Mouse (Mus musculus): ENCODE data around the gene Boll. TPM values are rescaled to one million over a fixed set of nuclear protein-coding genes. Genes with fewer than 3 reads are reported as not detected.

Boll gene
- polyA plus RNA-seq, 1 experiment, result not detected

GRCm38 (mm10) chr1:55226011-55226857 lies 137.0 kb downstream of the Boll start, which contains the start of gene Rftn2:
Gene Rftn2, minus strand, starts transcription at chr1:55226782.
- peaks cover 37% of the 10 kb centered on the region for H3K27me3 ChIP-seq (replicated peaks)
- H3K36me3 ChIP-seq (replicated peaks; ENCODE audit: low read length), result no peaks in the 10 kb centered on the region
- no peaks in the 10 kb centered on the region for H3K9me3 ChIP-seq
- H3K4me3 ChIP-seq (replicated peaks), result peak within 1 kb of the TSS; percentile 85
- TF ChIP-seq FLI1 (IDR thresholded peaks at IDR 0.05; ENCODE audit: low read length) (no peak), GATA1 (IDR thresholded peaks at IDR 0.05; ENCODE audit: borderline replicate concordance, low read length) (no peak)
- H3K4me1 ChIP-seq, result peaks cover 9% of the 10 kb centered on the region

DNA sequence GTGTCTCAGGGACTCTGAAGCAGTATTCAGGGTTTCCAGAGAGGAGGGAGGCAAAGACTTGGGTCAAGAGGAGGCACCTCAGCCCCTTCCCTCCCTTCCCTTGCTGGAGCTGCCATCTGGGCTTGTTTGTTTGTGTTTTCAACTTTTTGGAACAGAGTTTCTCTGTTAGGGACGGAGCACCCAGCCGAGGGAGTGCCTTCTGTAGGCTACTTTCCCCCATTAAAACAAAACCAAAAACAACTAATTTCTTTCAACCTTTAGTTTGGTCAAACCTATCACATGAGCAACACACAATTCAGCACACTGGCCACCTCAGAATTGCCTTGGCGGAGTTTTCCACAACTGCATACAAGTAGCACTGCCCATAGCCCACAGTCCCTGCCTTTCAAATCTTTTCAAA lies 137.9 kb downstream of the Boll start:
- Histone ChIP-seq H3K9me3 (no peaks in the 10 kb centered on the region), H3K27me3 (replicated peaks) (peaks cover 35% of the 10 kb centered on the region), H3K4me1 (peaks cover 12% of the 10 kb centered on the region), H3K4me3 (replicated peaks) (no peak overlapping the region), H3K36me3 (replicated peaks; ENCODE audit: low read length) (no peaks in the 10 kb centered on the region)
- TF ChIP-seq GATA1 (IDR thresholded peaks at IDR 0.05; ENCODE audit: borderline replicate concordance, low read length) (no peak), FLI1 (IDR thresholded peaks at IDR 0.05; ENCODE audit: low read length) (no peak)

GRCm38 (mm10) chr1:55224111-55224510 lies 139.2 kb downstream of the Boll start:
- Histone ChIP-seq H3K36me3 (replicated peaks; ENCODE audit: low read length) (no peaks in the 10 kb centered on the region), H3K27me3 (replicated peaks) (peaks cover 35% of the 10 kb centered on the region)

DNA sequence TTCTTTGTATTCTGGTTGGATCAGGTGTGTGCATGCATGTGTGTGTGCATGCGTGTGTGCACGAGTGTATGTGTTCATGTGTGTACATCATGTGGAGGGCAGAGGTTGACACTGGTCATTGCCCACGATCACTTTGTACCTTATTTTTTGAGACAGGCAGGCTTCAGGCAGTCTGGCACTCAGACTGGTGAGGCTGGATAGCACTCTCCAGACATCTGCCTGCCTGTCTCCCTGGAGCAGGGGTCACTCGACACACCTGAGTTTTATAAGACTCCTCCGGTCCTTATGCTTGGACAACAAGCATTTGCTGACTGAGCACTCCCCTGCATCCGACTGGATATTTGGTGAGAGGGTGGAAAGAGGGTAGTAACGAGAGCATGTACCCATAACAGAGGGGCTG lies 140.2 kb downstream of the Boll start:
- peaks cover 35% of the 10 kb centered on the region for H3K27me3 ChIP-seq (replicated peaks)
- no peak for TF ChIP-seq FLI1 (IDR thresholded peaks at IDR 0.05; ENCODE audit: low read length)
- no peak for TF ChIP-seq GATA1 (IDR thresholded peaks at IDR 0.05; ENCODE audit: borderline replicate concordance, low read length)
- no peaks in the 10 kb centered on the region for H3K9me3 ChIP-seq
- peaks cover 12% of the 10 kb centered on the region for H3K4me1 ChIP-seq
- H3K36me3 ChIP-seq (replicated peaks; ENCODE audit: low read length), result no peaks in the 10 kb centered on the region
- H3K4me3 ChIP-seq (replicated peaks), result no peak overlapping the region

More at GRCm38 (mm10) chr1:55224111-55224510, 139.2 kb downstream of the Boll start:
- peaks cover 12% of the 10 kb centered on the region for H3K4me1 ChIP-seq
- TF ChIP-seq GATA1 (IDR thresholded peaks at IDR 0.05; ENCODE audit: borderline replicate concordance, low read length) (no peak), FLI1 (IDR thresholded peaks at IDR 0.05; ENCODE audit: low read length) (no peak)
- H3K4me3 ChIP-seq (replicated peaks), result no peak overlapping the region
- H3K9me3 ChIP-seq, result no peaks in the 10 kb centered on the region

DNA sequence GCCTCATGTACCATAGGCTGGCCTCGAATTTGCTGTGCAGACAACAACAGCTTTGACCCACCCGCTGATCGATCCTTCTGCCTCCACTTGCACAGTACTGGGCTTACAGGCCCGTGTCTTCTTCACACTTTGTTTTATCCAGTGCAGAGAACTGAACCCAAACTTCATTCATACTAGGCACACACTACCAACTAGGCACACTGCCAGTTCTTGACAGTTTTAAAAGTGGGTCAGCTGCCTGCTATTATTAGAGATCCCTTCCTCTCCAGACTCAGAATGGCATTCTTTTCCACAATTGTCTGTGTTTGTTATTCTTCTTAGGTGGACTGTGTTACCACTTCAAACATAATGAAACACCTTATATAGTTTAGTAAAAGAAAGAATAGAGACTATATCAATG lies 141.9 kb downstream of the Boll start:
- Histone ChIP-seq H3K4me1 (peaks cover 9% of the 10 kb centered on the region), H3K9me3 (no peaks in the 10 kb centered on the region), H3K4me3 (replicated peaks) (no peak overlapping the region), H3K36me3 (replicated peaks; ENCODE audit: low read length) (no peaks in the 10 kb centered on the region), H3K27me3 (replicated peaks) (peaks cover 26% of the 10 kb centered on the region)
- no peak for TF ChIP-seq FLI1 (IDR thresholded peaks at IDR 0.05; ENCODE audit: low read length)
- no peak for TF ChIP-seq GATA1 (IDR thresholded peaks at IDR 0.05; ENCODE audit: borderline replicate concordance, low read length)

DNA sequence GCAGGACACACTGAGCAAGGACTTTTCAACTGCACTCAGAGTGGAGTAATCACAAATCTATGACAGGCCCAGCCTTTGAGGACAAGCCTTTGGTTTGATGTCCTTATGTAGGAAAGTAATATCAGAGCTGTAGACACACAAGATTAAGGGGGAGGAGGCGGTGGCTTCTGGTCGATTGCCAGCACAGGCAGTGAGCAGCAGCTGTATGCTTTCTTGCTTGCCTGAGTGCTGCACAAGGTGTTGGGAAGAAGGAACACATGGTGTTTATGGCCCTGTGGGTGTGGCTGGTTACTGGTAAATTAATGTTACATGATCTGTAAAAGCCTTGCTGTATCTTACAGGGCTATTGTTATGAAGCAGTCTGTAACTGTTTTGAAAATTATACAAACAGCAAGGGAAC lies 146.1 kb downstream of the Boll start:
- TF ChIP-seq GATA1 (IDR thresholded peaks at IDR 0.05; ENCODE audit: borderline replicate concordance, low read length) (no peak), FLI1 (IDR thresholded peaks at IDR 0.05; ENCODE audit: low read length) (no peak)
- H3K9me3 ChIP-seq, result no peaks in the 10 kb centered on the region
- H3K36me3 ChIP-seq (replicated peaks; ENCODE audit: low read length), result no peaks in the 10 kb centered on the region
- H3K4me1 ChIP-seq, result peaks cover 14% of the 10 kb centered on the region
- no peaks in the 10 kb centered on the region for H3K27me3 ChIP-seq (replicated peaks)
- no peak overlapping the region for H3K4me3 ChIP-seq (replicated peaks)

- Histone ChIP-seq H3K27me3 (replicated peaks) (no peaks in the 10 kb centered on the region), H3K4me3 (replicated peaks) (peak overlapping the region; percentile 21), H3K9me3 (no peaks in the 10 kb centered on the region), H3K36me3 (replicated peaks; ENCODE audit: low read length) (no peaks in the 10 kb centered on the region), H3K4me1 (peaks cover 24% of the 10 kb centered on the region)
- TF ChIP-seq FLI1 (IDR thresholded peaks at IDR 0.05; ENCODE audit: low read length) (no peak), GATA1 (IDR thresholded peaks at IDR 0.05; ENCODE audit: borderline replicate concordance, low read length) (no peak)
These were observed 148.0 kb downstream of the Boll start for GRCm38 (mm10) chr1:55215185-55215813.

DNA sequence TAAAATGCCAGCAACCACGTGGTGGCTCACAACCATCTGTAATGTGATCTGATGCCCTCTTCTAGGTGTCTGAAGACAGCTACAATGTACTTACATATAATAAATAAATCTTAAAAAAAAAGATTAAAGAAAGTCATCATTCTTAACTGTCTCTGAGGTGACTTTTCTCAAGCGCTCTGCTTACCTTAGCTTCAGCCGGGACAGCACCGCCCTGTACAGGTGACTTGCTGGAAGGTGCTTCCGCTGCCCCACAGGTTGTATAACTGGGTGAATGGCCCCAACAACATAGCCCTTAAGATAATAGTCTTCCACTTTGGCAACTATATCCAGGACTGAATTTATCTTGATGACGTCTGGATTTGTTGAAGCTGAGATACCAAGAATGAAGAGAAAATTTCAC lies 149.3 kb downstream of the Boll start:
- no peaks in the 10 kb centered on the region for H3K36me3 ChIP-seq (replicated peaks; ENCODE audit: low read length)
- H3K27me3 ChIP-seq (replicated peaks), result no peaks in the 10 kb centered on the region
- H3K4me3 ChIP-seq (replicated peaks), result no peak overlapping the region
- TF ChIP-seq GATA1 (IDR thresholded peaks at IDR 0.05; ENCODE audit: borderline replicate concordance, low read length) (no peak), FLI1 (IDR thresholded peaks at IDR 0.05; ENCODE audit: low read length) (no peak)
- peaks cover 33% of the 10 kb centered on the region for H3K4me1 ChIP-seq
- H3K9me3 ChIP-seq, result no peaks in the 10 kb centered on the region

GRCm38 (mm10) chr1:55213475-55213874 lies 149.8 kb downstream of the Boll start:
- TF ChIP-seq FLI1 (IDR thresholded peaks at IDR 0.05; ENCODE audit: low read length) (no peak), GATA1 (IDR thresholded peaks at IDR 0.05; ENCODE audit: borderline replicate concordance, low read length) (no peak)
- H3K4me1 ChIP-seq, result peaks cover 38% of the 10 kb centered on the region
- no peaks in the 10 kb centered on the region for H3K27me3 ChIP-seq (replicated peaks)
- no peak overlapping the region for H3K4me3 ChIP-seq (replicated peaks)
- H3K9me3 ChIP-seq, result no peaks in the 10 kb centered on the region
- no peaks in the 10 kb centered on the region for H3K36me3 ChIP-seq (replicated peaks; ENCODE audit: low read length)

DNA sequence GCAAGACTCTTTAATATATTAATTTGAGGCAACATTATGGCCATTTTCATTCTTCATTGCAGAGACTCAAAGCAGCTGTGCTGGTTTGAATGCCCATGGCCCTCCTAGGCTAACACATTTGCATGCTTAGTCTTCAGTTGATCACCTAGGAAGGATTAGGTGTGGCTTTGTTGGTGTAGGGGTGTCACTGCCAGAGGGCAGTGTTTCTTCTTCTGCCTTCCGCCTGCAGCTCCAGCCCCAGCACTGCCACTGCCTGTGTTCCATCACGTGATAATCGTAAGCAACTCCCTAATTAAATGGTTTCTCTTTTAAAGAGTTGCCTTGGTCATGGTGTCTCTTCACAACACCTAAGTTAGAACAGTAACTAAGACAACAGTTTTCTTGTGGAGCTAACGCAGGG lies 150.5 kb downstream of the Boll start:
- Histone ChIP-seq H3K4me3 (replicated peaks) (no peak overlapping the region), H3K36me3 (replicated peaks; ENCODE audit: low read length) (no peaks in the 10 kb centered on the region), H3K27me3 (replicated peaks) (no peaks in the 10 kb centered on the region), H3K4me1 (peaks cover 42% of the 10 kb centered on the region), H3K9me3 (no peaks in the 10 kb centered on the region)
- TF ChIP-seq FLI1 (IDR thresholded peaks at IDR 0.05; ENCODE audit: low read length) (no peak), GATA1 (IDR thresholded peaks at IDR 0.05; ENCODE audit: borderline replicate concordance, low read length) (no peak)
